Mouse (Mus musculus) spleen, postnatal 14 days (tissue): ENCODE results near the gene Csad.
A peak's percentile ranks its signal among the peaks of the same experiment; 100 is the strongest.
"Not testable (repeated sequence)": the region's sequence is repeated elsewhere in the genome, so short reads cannot be mapped to it uniquely, and the experiment has no call there.

ENCODE experiments used
- DNase-seq, 2 experiments: peaks; one replicate each; pipeline ENCODE4 v3.0.0; 2021 to 2022; ENCODE audit warnings: low spot score in 2 of 2

Gene Csad

GRCm38 (mm10) chr15:102235371-102236027, 31.0 kb upstream of the Csad start:
- no peak for DNase-seq

GRCm38 (mm10) chr15:102233896-102234295, 29.4 kb upstream of the Csad start:
- no peak for DNase-seq

- DNase-seq, result no peak
Measured at GRCm38 (mm10) chr15:102232764-102233163, 28.2 kb upstream of the Csad start.

- DNase-seq, result peak in 1 of 2 experiments; percentile 54
Measured at GRCm38 (mm10) chr15:102231748-102232147, 27.2 kb upstream of the Csad start, which contains the start of gene Itgb7. TSS of gene Itgb7 (minus strand) at chr15:102231944.

- no peak for DNase-seq
Measured at GRCm38 (mm10) chr15:102230408-102231321, 26.1 kb upstream of the Csad start.

GRCm38 (mm10) chr15:102225619-102226018, 21.1 kb upstream of the Csad start:
- not testable (repeated sequence) for DNase-seq

- DNase-seq, result peak in 1 of 2 experiments; percentile 49
Measured at GRCm38 (mm10) chr15:102224992-102225617, 20.6 kb upstream of the Csad start.

- peak; percentile 65 to 77 for DNase-seq
Measured at GRCm38 (mm10) chr15:102224186-102224991, 19.9 kb upstream of the Csad start.

- DNase-seq, result no peak
Measured at GRCm38 (mm10) chr15:102222386-102222785, 17.9 kb upstream of the Csad start.

- DNase-seq, result no peak
Measured at GRCm38 (mm10) chr15:102217325-102217724, 12.8 kb upstream of the Csad start.

- DNase-seq, result no peak
Measured at GRCm38 (mm10) chr15:102216459-102217228, 12.1 kb upstream of the Csad start.

GRCm38 (mm10) chr15:102215624-102216023, 11.1 kb upstream of the Csad start:
- DNase-seq, result no peak

GRCm38 (mm10) chr15:102214132-102214531, 9.6 kb upstream of the Csad start:
- DNase-seq, result no peak

GRCm38 (mm10) chr15:102211895-102212294, 7.4 kb upstream of the Csad start:
- DNase-seq, result no peak

GRCm38 (mm10) chr15:102210816-102211215, 6.3 kb upstream of the Csad start:
- DNase-seq, result no peak

GRCm38 (mm10) chr15:102209114-102209513, 4.6 kb upstream of the Csad start:
- DNase-seq, result no peak

- no peak for DNase-seq
Measured at GRCm38 (mm10) chr15:102208092-102208561, 3.6 kb upstream of the Csad start.

- DNase-seq, result no peak
Measured at GRCm38 (mm10) chr15:102207351-102207750, 2.8 kb upstream of the Csad start.

- no peak for DNase-seq
Measured at GRCm38 (mm10) chr15:102205779-102206178, 1.3 kb upstream of the Csad start.

GRCm38 (mm10) chr15:102203835-102204381, 616 bp downstream of the Csad start:
- DNase-seq, result peak; percentile 34 to 50
